Mouse (Mus musculus) C2C12 (cell line): ENCODE data around the gene Med13l. TPM values are rescaled to one million over a fixed set of nuclear protein-coding genes. Genes with fewer than 3 reads are reported as not detected.

Experiments used
- H3K27me3 ChIP-seq: one replicate; pipeline ENCODE4 v1.6.1; 2011; ENCODE audit not compliant: control insufficient read depth, insufficient read depth, insufficient read length
- H3K36me3 ChIP-seq: one replicate; pipeline ENCODE4 v1.6.1; 2011; ENCODE audit not compliant: control insufficient read depth, insufficient read depth
- H3K4me3 ChIP-seq: one replicate; pipeline ENCODE4 v1.5.1; 2011; ENCODE audit warnings: mild to moderate bottlenecking, control low read depth; ENCODE audit not compliant: poor library complexity, insufficient read depth, severe bottlenecking
- H3K79me2 ChIP-seq: one replicate; pipeline ENCODE4 v1.6.1; 2011; ENCODE audit not compliant: control insufficient read depth, insufficient read depth
- H3K79me3 ChIP-seq: one replicate; pipeline ENCODE4 v1.6.1; 2011; ENCODE audit warnings: low read depth, control low read depth
- H3ac ChIP-seq: one replicate; pipeline ENCODE3; 2011; ENCODE audit warnings: low read depth; ENCODE audit not compliant: control insufficient read depth, insufficient read length
- CEBPB ChIP-seq: IDR thresholded peaks from one replicate; pipeline ENCODE4 v1.6.1; 2011; ENCODE audit warnings: low read depth, mild to moderate bottlenecking, control low read depth, moderate library complexity
- CTCF ChIP-seq: IDR thresholded peaks from one replicate; pipeline ENCODE4 v1.5.1; 2011; ENCODE audit not compliant: control insufficient read depth, insufficient read depth, insufficient read length
- FOSL1 ChIP-seq: IDR thresholded peaks from one replicate; pipeline ENCODE4 v1.8.0; 2011; ENCODE audit warnings: mild to moderate bottlenecking, low read length; ENCODE audit not compliant: poor library complexity, insufficient read depth, severe bottlenecking
- MAX ChIP-seq: IDR thresholded peaks from one replicate; pipeline ENCODE4 v1.6.1; 2011; ENCODE audit warnings: mild to moderate bottlenecking, control low read depth
- MYOD1 ChIP-seq: IDR thresholded peaks from one replicate; pipeline ENCODE4 v1.6.1; 2011; ENCODE audit warnings: low read depth; ENCODE audit not compliant: control insufficient read depth, insufficient read length
- MYOG ChIP-seq: IDR thresholded peaks from one replicate; pipeline ENCODE4 v1.6.1; 2011; ENCODE audit not compliant: control insufficient read depth, insufficient read length; ENCODE audit errors: extremely low read depth
- USF1 ChIP-seq: IDR thresholded peaks from one replicate; pipeline ENCODE4 v1.6.1; 2011; ENCODE audit warnings: low read depth, mild to moderate bottlenecking, control low read depth, moderate library complexity
- polyA plus RNA-seq: library from polyadenylated mRNA; unstranded; fragments of >200 nt; fragmentation: generic; extraction: Trizol; gene quantifications from one replicate; pipeline ENCODE4 v1.2.1, GENCODE M21; 2012; ENCODE audit warnings: missing spikeins

Med13l gene
- polyA plus RNA-seq, 1 experiment: 6.7 TPM

- peaks cover 15% of the 10 kb centered on the region for H3K79me3 ChIP-seq
- no peak for TF ChIP-seq CTCF
- no peak for TF ChIP-seq CEBPB
- no peak for TF ChIP-seq USF1
- no peak for TF ChIP-seq FOSL1
- no peak for TF ChIP-seq MYOD1
- TF ChIP-seq MYOG: no peak
- TF ChIP-seq MAX: no peak
- peaks cover 53% of the 10 kb centered on the region for H3K79me2 ChIP-seq
- H3K4me3 ChIP-seq: no peak overlapping the region
- no peaks in the 10 kb centered on the region for H3K27me3 ChIP-seq
- H3ac ChIP-seq: no peak overlapping the region
- no peaks in the 10 kb centered on the region for H3K36me3 ChIP-seq
These were observed 108.5 kb downstream of the Med13l start for GRCm38 (mm10) chr5:118668931-118669330.

GRCm38 (mm10) chr5:118672111-118672510 is 111.6 kb downstream of the Med13l start:
- no peak overlapping the region for H3ac ChIP-seq
- TF ChIP-seq USF1: no peak
- TF ChIP-seq MYOD1: no peak
- TF ChIP-seq MAX: no peak
- no peak for TF ChIP-seq CTCF
- TF ChIP-seq CEBPB: no peak
- no peak for TF ChIP-seq MYOG
- TF ChIP-seq FOSL1: no peak
- peaks cover 11% of the 10 kb centered on the region for H3K79me3 ChIP-seq
- H3K27me3 ChIP-seq: no peaks in the 10 kb centered on the region
- peaks cover 36% of the 10 kb centered on the region for H3K79me2 ChIP-seq
- no peaks in the 10 kb centered on the region for H3K36me3 ChIP-seq
- no peak overlapping the region for H3K4me3 ChIP-seq

GRCm38 (mm10) chr5:118673859-118674258 is 113.4 kb downstream of the Med13l start:
- peaks cover 2% of the 10 kb centered on the region for H3K79me3 ChIP-seq

GRCm38 (mm10) chr5:118674321-118674720 is 113.8 kb downstream of the Med13l start:
- H3K4me3 ChIP-seq: no peak overlapping the region
- H3K79me3 ChIP-seq: peaks cover 2% of the 10 kb centered on the region
- H3K79me2 ChIP-seq: peaks cover 18% of the 10 kb centered on the region
- no peaks in the 10 kb centered on the region for H3K36me3 ChIP-seq
- no peak for TF ChIP-seq CEBPB
- H3ac ChIP-seq: no peak overlapping the region
- no peaks in the 10 kb centered on the region for H3K27me3 ChIP-seq

More at GRCm38 (mm10) chr5:118673859-118674258, 113.4 kb downstream of the Med13l start:
- H3K4me3 ChIP-seq: no peak overlapping the region
- no peaks in the 10 kb centered on the region for H3K27me3 ChIP-seq
- no peak overlapping the region for H3ac ChIP-seq
- H3K79me2 ChIP-seq: peaks cover 22% of the 10 kb centered on the region
- TF ChIP-seq MYOG (no peak), MYOD1 (no peak), FOSL1 (no peak), CEBPB (no peak), CTCF (no peak), USF1 (no peak), MAX (no peak)
- H3K36me3 ChIP-seq: no peaks in the 10 kb centered on the region

GRCm38 (mm10) chr5:118675697-118676096 is 115.2 kb downstream of the Med13l start:
- no peak overlapping the region for H3ac ChIP-seq
- no peaks in the 10 kb centered on the region for H3K27me3 ChIP-seq
- no peak overlapping the region for H3K4me3 ChIP-seq
- TF ChIP-seq MYOD1 (no peak), MYOG (no peak), CEBPB (no peak), FOSL1 (no peak)
- H3K79me3 ChIP-seq: peaks cover 2% of the 10 kb centered on the region
- peaks cover 18% of the 10 kb centered on the region for H3K79me2 ChIP-seq
- no peaks in the 10 kb centered on the region for H3K36me3 ChIP-seq

- Histone ChIP-seq H3K79me2 (peaks cover 18% of the 10 kb centered on the region), H3K36me3 (no peaks in the 10 kb centered on the region), H3K27me3 (no peaks in the 10 kb centered on the region), H3ac (no peak overlapping the region), H3K4me3 (no peak overlapping the region), H3K79me3 (peaks cover 2% of the 10 kb centered on the region)
- no peak for TF ChIP-seq CEBPB
- no peak for TF ChIP-seq FOSL1
- no peak for TF ChIP-seq CTCF
- TF ChIP-seq MAX: no peak
- no peak for TF ChIP-seq USF1
- no peak for TF ChIP-seq MYOG
- TF ChIP-seq MYOD1: no peak
These were observed 115.9 kb downstream of the Med13l start for GRCm38 (mm10) chr5:118676151-118676918.
